Mouse (Mus musculus): ENCODE results near the gene Itga7. TPM values are rescaled to one million over a fixed set of nuclear protein-coding genes. Genes with fewer than 3 reads are reported as not detected.
A peak's percentile ranks its signal among the peaks of the same experiment; 100 is the strongest.

Gene Itga7
- polyA plus RNA-seq, 1 experiment from 2014 or later, result 12.4 TPM

DNA sequence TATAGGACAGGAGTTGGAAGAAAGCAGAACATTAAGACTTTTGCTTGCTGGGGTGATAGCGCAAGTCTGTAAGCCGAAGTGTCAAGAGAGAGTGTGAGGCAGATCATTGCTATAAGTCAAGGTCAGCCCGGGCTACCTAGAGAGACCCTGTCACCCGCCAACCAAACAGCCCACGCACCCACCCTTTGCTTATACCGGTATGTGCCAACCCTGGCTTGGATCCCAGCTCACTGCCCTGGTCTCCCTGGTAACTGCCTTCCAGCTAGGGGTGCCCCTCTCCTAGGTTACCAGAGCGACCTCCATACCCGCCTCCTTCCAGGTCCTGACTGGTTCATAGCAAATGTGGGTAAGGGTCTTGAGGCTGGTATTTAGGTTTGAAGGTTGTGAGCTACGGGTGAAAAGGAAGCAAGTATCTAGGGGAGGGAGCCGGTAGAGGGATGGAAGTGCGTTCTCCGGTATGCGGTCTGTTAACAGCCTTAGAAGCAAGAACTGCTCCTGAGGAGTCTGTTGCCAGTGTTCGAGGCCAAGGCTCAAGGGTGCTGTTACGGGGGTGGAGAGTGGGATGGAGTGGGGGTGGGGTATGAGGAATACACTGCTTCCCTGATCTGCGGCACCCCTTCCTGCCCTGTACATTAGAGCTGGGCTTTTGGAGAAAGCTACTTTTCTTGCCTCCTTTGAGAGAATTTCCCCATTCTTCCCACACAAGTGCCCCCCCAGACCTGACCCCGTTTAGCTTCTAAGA, 37.5 kb upstream of the Itga7 start:
- ATAC-seq (ENCODE audit: insufficient read depth, low FRiP score), result no peak
- Histone ChIP-seq H3K4me3 (replicated peaks; ENCODE audit: low read length) (no peak overlapping the region; the same call in 1 of the 2 replicates), H3K27ac (ENCODE audit: low read length) (no peak overlapping the region), H3K4me1 (ENCODE audit: control insufficient read depth, insufficient read depth, low read length) (peaks cover 5% of the 10 kb centered on the region; the same call in 1 of the 2 replicates), H3K9me3 (replicated peaks; ENCODE audit: control insufficient read depth, low read length) (no peaks in the 10 kb centered on the region), H3K9ac (ENCODE audit: low read length) (0 out of 2 replicates have a peak overlapping the region, but pooled peaks have one; percentile 36), H3K27me3 (ENCODE audit: control insufficient read depth, insufficient read depth, low read length) (0 out of 2 replicates have a peak, but pooled peaks cover 3% of the 10 kb centered on the region), H3K4me2 (ENCODE audit: low read depth, low read length) (peak overlapping the region; percentile 25), H3K36me3 (ENCODE audit: control insufficient read depth, insufficient read depth, low read length) (no peaks in the 10 kb centered on the region)
- WGBS, result 8% methylated on average over 17 of the region's 17 CpGs

DNA sequence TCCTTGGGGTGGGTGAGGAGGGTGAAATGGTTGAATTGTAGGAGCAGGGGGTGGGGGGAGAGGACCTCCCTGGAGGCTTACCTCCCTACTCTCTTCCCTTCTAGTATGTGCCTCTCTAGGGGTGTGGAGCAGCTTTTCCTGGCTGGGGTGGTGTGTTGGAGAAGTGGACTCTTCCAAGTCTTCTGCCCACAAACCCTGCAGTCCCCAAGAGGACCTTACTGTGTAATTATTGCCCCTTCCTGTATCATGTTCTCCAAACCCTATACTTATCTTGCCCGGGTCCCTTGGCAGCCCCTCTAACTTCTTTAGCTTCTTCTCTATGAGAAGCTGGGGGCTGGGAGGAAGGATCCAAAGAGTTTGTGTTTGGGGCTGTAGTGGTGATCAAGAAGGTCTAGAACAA, 36.8 kb upstream of the Itga7 start:
- H3K9ac ChIP-seq (ENCODE audit: low read length), result no peak overlapping the region

GRCm38 (mm10) chr10:128897501-128897900, 36.1 kb upstream of the Itga7 start:
- 0% methylated on average over 1 of the region's 1 CpGs for WGBS
- Histone ChIP-seq H3K4me2 (ENCODE audit: low read depth, low read length) (no peak overlapping the region), H3K27me3 (ENCODE audit: control insufficient read depth, insufficient read depth, low read length) (0 out of 2 replicates have a peak, but pooled peaks cover 3% of the 10 kb centered on the region), H3K27ac (ENCODE audit: low read length) (no peak overlapping the region), H3K9ac (ENCODE audit: low read length) (no peak overlapping the region), H3K4me1 (ENCODE audit: control insufficient read depth, insufficient read depth, low read length) (peaks cover 5% of the 10 kb centered on the region; the same call in 1 of the 2 replicates), H3K4me3 (replicated peaks; ENCODE audit: low read length) (no peak overlapping the region), H3K36me3 (ENCODE audit: control insufficient read depth, insufficient read depth, low read length) (no peaks in the 10 kb centered on the region), H3K9me3 (replicated peaks; ENCODE audit: control insufficient read depth, low read length) (no peaks in the 10 kb centered on the region)
- no peak for ATAC-seq (ENCODE audit: insufficient read depth, low FRiP score)

More for the DNA sequence above, 36.8 kb upstream of the Itga7 start:
- ATAC-seq (ENCODE audit: insufficient read depth, low FRiP score), result no peak
- H3K27me3 ChIP-seq (ENCODE audit: control insufficient read depth, insufficient read depth, low read length), result 0 out of 2 replicates have a peak, but pooled peaks cover 3% of the 10 kb centered on the region
- no peaks in the 10 kb centered on the region for H3K9me3 ChIP-seq (replicated peaks; ENCODE audit: control insufficient read depth, low read length)
- H3K27ac ChIP-seq (ENCODE audit: low read length), result no peak overlapping the region
- H3K4me2 ChIP-seq (ENCODE audit: low read depth, low read length), result no peak overlapping the region
- no peaks in the 10 kb centered on the region for H3K36me3 ChIP-seq (ENCODE audit: control insufficient read depth, insufficient read depth, low read length)
- H3K4me3 ChIP-seq (replicated peaks; ENCODE audit: low read length), result no peak overlapping the region
- peaks cover 5% of the 10 kb centered on the region; the same call in 1 of the 2 replicates for H3K4me1 ChIP-seq (ENCODE audit: control insufficient read depth, insufficient read depth, low read length)
- 57% methylated on average over 1 of the region's 1 CpGs for WGBS

GRCm38 (mm10) chr10:128899759-128900490, 33.7 kb upstream of the Itga7 start:
- H3K27me3 ChIP-seq (ENCODE audit: control insufficient read depth, insufficient read depth, low read length), result 0 out of 2 replicates have a peak, but pooled peaks cover 3% of the 10 kb centered on the region
- ATAC-seq (ENCODE audit: insufficient read depth, low FRiP score), result no peak
- H3K9me3 ChIP-seq (replicated peaks; ENCODE audit: control insufficient read depth, low read length), result no peaks in the 10 kb centered on the region
- no peak overlapping the region for H3K27ac ChIP-seq (ENCODE audit: low read length)
- WGBS, result 73% methylated on average over 6 of the region's 6 CpGs
- no peak overlapping the region for H3K4me2 ChIP-seq (ENCODE audit: low read depth, low read length)
- no peaks in the 10 kb centered on the region for H3K36me3 ChIP-seq (ENCODE audit: control insufficient read depth, insufficient read depth, low read length)
- no peak overlapping the region for H3K4me3 ChIP-seq (replicated peaks; ENCODE audit: low read length)
- peaks cover 5% of the 10 kb centered on the region; the same call in 1 of the 2 replicates for H3K4me1 ChIP-seq (ENCODE audit: control insufficient read depth, insufficient read depth, low read length)
- no peak overlapping the region for H3K9ac ChIP-seq (ENCODE audit: low read length)

DNA sequence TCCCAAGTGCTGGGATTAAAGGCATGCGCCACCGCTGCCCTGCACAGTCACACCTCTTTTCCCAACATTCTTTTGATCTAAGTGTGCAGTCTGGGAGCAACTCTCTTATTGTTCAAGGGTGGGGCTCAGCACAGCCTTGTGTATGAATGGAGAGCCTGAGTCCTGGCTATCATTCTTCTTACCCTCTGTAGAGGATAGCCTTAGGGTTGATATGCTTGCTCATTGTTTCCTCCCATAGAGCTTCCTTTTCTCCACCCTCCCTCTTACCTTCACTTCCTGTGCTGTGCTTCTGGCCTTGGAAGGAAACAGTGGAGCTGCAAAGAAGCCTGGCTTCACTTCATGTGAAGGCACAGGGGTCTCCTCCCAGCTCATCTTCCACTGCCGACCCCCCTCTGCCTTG, 32.9 kb upstream of the Itga7 start, which contains the start of gene Cd63:
Cd63 (plus strand) TSS at position 292 of the 400 bp plus-strand sequence.
- no peak within 1 kb of the TSS for H3K9ac ChIP-seq (ENCODE audit: low read length)
- H3K36me3 ChIP-seq (ENCODE audit: control insufficient read depth, insufficient read depth, low read length), result no peaks in the 10 kb centered on the region
- ATAC-seq (ENCODE audit: insufficient read depth, low FRiP score), result no peak
- peaks cover 5% of the 10 kb centered on the region; the same call in 1 of the 2 replicates for H3K4me1 ChIP-seq (ENCODE audit: control insufficient read depth, insufficient read depth, low read length)
- WGBS, result 77% methylated on average over 3 of the region's 3 CpGs
- H3K9me3 ChIP-seq (replicated peaks; ENCODE audit: control insufficient read depth, low read length), result no peaks in the 10 kb centered on the region
- H3K4me3 ChIP-seq (replicated peaks; ENCODE audit: low read length), result no peak within 1 kb of the TSS
- H3K27me3 ChIP-seq (ENCODE audit: control insufficient read depth, insufficient read depth, low read length), result 0 out of 2 replicates have a peak, but pooled peaks cover 3% of the 10 kb centered on the region
- H3K4me2 ChIP-seq (ENCODE audit: low read depth, low read length), result no peak within 1 kb of the TSS
- no peak within 1 kb of the TSS for H3K27ac ChIP-seq (ENCODE audit: low read length)

GRCm38 (mm10) chr10:128901409-128901808, 32.2 kb upstream of the Itga7 start:
- Histone ChIP-seq H3K27me3 (ENCODE audit: control insufficient read depth, insufficient read depth, low read length) (0 out of 2 replicates have a peak, but pooled peaks cover 3% of the 10 kb centered on the region), H3K9me3 (replicated peaks; ENCODE audit: control insufficient read depth, low read length) (no peaks in the 10 kb centered on the region), H3K4me3 (replicated peaks; ENCODE audit: low read length) (no peak overlapping the region), H3K9ac (ENCODE audit: low read length) (no peak overlapping the region), H3K4me1 (ENCODE audit: control insufficient read depth, insufficient read depth, low read length) (no peaks in the 10 kb centered on the region), H3K27ac (ENCODE audit: low read length) (no peak overlapping the region), H3K36me3 (ENCODE audit: control insufficient read depth, insufficient read depth, low read length) (no peaks in the 10 kb centered on the region), H3K4me2 (ENCODE audit: low read depth, low read length) (no peak overlapping the region)
- 75% methylated on average over 1 of the region's 1 CpGs for WGBS
- no peak for ATAC-seq (ENCODE audit: insufficient read depth, low FRiP score)

DNA sequence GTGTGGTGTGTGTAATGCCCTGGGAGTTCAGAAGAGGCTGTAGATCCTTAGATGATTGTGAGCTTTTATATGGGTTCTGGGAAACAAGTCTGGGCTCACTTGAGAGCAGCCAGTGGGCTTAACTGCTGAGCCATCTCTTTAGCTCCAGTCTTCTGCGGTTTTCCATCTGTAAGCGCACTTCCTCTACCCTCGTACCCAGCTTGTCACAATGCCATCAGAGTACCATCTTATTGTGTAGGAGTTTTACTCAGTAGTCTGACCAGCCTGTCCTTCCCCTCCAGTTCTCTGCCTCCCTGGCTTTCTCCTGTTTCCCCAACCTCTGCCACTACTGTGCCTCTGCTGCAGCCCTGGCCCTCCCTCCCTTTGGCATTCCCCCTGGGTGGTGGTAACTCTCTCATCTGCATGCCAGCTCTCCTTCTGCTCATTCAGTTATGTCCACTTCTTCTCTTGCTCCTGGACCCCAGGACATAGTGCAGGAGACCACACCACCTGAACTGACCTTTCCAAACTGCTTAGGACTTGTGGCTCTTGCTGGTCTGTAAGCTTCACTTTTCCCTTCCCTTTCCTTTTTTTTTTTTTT, 31.1 kb upstream of the Itga7 start:
- no peak for ATAC-seq (ENCODE audit: insufficient read depth, low FRiP score)
- Histone ChIP-seq H3K4me2 (ENCODE audit: low read depth, low read length) (no peak overlapping the region), H3K27me3 (ENCODE audit: control insufficient read depth, insufficient read depth, low read length) (no peaks in the 10 kb centered on the region), H3K9ac (ENCODE audit: low read length) (no peak overlapping the region), H3K36me3 (ENCODE audit: control insufficient read depth, insufficient read depth, low read length) (no peaks in the 10 kb centered on the region), H3K27ac (ENCODE audit: low read length) (no peak overlapping the region), H3K4me1 (ENCODE audit: control insufficient read depth, insufficient read depth, low read length) (no peaks in the 10 kb centered on the region), H3K9me3 (replicated peaks; ENCODE audit: control insufficient read depth, low read length) (no peaks in the 10 kb centered on the region), H3K4me3 (replicated peaks; ENCODE audit: low read length) (no peak overlapping the region)
- 77% methylated on average over 3 of the region's 3 CpGs for WGBS

- H3K9ac ChIP-seq (ENCODE audit: low read length), result no peak overlapping the region
- 80% methylated on average over 5 of the region's 5 CpGs for WGBS
These were observed 28.8 kb upstream of the Itga7 start for GRCm38 (mm10) chr10:128904812-128905211.

More at GRCm38 (mm10) chr10:128904812-128905211, 28.8 kb upstream of the Itga7 start:
- Histone ChIP-seq H3K27me3 (ENCODE audit: control insufficient read depth, insufficient read depth, low read length) (no peaks in the 10 kb centered on the region), H3K4me2 (ENCODE audit: low read depth, low read length) (no peak overlapping the region), H3K36me3 (ENCODE audit: control insufficient read depth, insufficient read depth, low read length) (no peaks in the 10 kb centered on the region), H3K27ac (ENCODE audit: low read length) (no peak overlapping the region), H3K4me1 (ENCODE audit: control insufficient read depth, insufficient read depth, low read length) (0 out of 2 replicates have a peak, but pooled peaks cover 3% of the 10 kb centered on the region), H3K9me3 (replicated peaks; ENCODE audit: control insufficient read depth, low read length) (no peaks in the 10 kb centered on the region), H3K4me3 (replicated peaks; ENCODE audit: low read length) (no peak overlapping the region)
- no peak for ATAC-seq (ENCODE audit: insufficient read depth, low FRiP score)
